Mouse (Mus musculus) ovary, adult 10 weeks (tissue): Measurements from ENCODE around the gene Gm28374. TPM values are rescaled to one million over a fixed set of nuclear protein-coding genes. Genes with fewer than 3 reads are reported as not detected.

Source experiments
- polyA plus RNA-seq: library from polyadenylated mRNA; stranded (reverse); fragments of 350-450 nt; fragmentation: Illumina TruSeq; extraction: RNeasy Lipid Tissue Mini Kit (QIAGEN cat#74804); gene quantifications from one replicate; pipeline ENCODE4 v1.2.3, GENCODE M21; 2014

Gene Gm28374
- not detected for polyA plus RNA-seq

DNA sequence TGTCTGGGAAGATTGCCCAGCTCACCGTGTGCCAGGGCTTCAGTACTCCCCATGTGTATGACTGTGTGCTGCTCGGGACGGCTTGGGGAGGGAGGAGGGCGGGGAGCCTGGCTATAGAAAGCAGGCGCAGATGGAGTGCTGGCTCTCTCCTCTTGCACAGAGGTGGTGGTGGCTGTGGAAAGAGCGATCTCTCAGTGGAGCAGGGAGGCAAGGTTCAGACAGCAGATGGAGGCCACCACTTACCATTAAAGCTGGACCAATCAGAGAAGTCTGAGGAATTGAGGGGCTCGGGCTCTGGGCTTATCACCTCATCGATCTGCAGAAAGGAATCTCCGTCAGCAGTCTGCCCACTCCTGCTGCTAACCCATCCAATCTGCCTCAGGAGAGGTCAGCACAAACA is at the start of gene Gm28374:
Gm28374 (minus strand) TSS at position 101 of the 400 bp plus-strand sequence.

DNA sequence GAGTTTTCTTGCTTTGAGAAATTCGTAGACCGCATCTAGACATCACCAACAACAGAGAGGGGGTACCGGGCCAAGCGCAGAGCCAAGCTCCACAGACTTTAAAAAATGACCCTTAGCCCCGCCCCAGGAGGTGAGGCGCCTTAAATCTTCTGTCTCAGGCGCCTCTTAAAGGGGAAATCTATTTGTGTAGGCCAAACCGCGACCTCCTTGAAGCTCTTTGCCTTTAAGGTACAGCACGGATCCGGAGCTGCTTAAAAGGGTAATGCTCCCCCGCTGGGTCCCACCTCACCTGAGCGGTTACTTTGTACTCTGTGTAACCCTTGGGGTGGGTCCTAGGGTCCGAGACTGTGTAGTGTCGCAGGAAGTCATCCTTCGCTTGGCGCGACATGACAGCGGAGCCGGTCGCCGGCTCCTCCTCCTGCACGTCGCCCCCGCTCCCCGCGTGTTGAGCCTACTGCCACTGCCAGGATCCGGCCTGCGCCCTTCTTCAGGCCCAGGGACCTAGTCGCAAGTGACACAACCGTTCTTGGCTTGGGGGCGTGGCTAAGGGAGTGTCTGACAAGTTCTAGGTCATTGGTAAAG is 45.8 kb upstream of the Gm28374 start, which contains the start of gene Snx15:
Snx15 (minus strand) TSS at position 545 of the 582 bp plus-strand sequence.

DNA sequence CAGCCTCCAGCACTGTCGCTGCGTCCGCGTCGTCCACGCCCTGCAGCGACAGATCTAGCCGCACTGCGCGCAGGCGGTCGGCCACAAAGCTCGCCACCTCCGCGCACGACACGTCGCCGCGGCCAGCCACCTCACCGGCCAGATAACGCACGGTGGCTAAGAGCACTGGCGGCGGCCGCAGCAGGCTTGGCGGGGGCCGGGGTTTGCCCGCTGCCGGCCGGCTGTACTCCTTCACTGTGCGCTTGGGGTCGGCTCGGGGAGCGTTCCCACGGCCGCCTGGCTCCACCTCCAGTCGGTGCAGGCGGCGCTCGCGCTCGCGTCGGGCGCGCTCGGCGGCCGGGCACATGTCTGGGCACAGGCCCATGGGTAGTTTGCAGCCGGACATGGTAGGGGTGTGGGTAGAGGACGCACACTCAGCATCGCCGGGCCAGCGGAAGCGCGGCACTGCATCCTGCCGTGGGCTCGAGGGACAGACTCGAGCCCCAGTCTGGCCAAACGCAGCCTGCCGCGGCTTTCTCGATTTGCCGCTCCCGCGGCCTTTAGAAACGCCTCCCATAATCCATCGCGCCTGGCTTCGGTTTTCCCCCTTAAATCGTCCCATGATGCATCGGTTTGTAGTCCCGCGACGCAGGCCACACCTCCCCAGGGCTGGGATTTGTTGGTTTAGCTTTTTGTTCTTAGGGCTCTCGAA is 36.1 kb upstream of the Gm28374 start, which contains the start of gene Sac3d1:
Sac3d1 (minus strand) TSS at position 665 of the 691 bp plus-strand sequence.

DNA sequence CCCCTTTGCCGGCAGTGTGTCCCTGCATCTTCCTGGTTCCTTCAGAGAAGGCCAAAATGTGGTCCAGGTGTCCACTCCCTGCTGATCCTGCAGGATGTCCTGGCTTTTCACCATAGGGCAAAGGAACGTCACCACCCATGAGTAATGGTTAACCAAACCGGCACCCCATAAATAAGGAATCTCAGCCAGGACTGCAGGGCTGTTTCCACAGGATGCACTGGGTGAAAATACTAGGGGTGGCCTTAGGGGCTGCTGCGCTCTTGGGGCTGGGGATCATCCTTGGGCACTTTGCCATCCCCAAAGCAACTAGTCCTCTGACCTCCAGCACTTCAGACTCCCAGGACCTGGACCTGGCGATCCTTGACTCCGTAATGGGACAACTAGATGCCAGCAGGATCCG is 23.5 kb upstream of the Gm28374 start, which contains the start of gene Naaladl1:
Naaladl1 (plus strand) TSS at position 197 of the 400 bp plus-strand sequence.

DNA sequence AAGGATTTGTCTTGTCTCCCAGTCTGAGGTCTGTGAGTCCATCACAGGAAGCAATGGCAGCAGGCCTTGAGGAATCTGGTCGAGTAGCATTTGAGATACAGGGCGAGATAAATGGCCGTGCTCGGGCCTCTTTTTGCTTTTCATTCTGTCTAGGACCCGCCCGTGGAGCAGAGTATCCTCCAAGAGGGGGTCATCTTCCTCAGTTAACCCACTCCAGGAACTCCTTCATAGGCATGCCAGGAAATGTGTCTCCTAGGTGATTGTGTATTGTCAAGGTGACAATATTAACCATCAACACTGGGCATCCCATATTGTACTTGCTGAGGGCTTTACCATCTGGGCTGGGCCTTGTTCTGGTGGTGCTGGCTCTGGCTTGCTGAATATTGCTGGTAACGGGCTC is 12.1 kb upstream of the Gm28374 start, which contains the start of gene AC131692.1:
AC131692.1 (plus strand) TSS at position 301 of the 400 bp plus-strand sequence.

DNA sequence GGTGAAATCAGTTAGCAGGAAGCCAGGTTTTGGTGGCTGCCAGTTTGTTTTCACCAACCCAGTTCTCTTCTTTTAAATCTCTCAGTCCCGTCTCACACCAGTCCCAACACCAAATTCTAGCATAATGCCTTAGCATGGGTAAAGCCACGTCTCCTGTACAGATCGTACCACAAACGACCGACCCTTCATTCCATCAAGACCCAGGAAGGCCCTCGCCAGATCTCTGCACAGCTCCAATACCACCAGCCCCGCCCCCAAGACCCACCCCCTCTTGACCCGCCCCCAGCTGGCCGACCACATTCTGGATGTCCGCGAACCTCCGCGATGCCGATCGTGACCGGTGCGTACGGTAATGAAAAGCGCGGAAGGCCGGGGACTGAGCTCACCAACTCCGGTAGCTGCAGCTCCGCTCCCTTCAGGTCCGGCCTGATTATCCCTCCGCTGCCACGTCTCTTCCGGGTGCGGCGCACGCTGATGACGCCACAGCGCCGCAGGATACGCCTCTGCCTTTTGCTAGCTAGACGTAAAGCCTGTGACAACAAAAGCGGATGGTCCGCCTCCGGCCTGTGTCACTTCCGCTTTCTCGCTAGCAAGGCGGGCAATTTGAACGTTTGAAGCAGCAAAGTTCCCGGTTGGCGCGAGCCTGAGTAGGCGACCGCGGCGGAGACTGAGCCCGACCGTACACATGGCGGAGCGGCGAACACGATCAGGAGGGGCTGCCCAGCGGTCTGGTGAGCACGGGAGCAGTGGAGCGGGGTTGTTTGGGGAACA is 2.6 kb upstream of the Gm28374 start, which contains the start of the genes Zfpl1 and Cdca5:
Zfpl1 (minus strand) TSS at position 479 of the 771 bp plus-strand sequence.
Cdca5 (plus strand) TSS at position 506 of the 771 bp plus-strand sequence.

DNA sequence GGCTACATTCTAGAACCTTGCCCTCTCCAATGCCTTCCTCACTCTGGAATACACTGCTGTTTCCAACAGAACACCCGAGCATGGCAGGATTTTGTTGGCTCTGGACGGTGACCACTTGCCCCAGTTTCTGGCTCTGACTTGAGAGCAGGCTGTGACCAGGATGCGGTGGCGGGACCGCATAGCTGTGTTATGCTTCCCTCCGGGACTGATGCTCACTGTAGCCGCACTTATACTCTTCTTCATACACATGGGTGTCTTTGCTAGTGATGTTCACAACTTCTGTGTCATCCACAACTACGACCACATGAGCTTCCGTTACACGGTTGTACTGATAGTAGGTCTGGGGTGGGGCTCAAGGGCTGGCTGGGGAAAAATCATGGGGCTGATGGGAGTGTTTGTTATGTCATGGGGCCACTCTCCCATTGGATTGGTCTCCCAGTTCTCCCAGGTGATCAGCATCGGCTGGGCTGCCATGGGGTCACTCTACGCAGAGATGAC is 2.0 kb downstream of the Gm28374 start, which contains the start of gene Tmem262:
Tmem262 (plus strand) TSS at position 51 of the 498 bp plus-strand sequence.

DNA sequence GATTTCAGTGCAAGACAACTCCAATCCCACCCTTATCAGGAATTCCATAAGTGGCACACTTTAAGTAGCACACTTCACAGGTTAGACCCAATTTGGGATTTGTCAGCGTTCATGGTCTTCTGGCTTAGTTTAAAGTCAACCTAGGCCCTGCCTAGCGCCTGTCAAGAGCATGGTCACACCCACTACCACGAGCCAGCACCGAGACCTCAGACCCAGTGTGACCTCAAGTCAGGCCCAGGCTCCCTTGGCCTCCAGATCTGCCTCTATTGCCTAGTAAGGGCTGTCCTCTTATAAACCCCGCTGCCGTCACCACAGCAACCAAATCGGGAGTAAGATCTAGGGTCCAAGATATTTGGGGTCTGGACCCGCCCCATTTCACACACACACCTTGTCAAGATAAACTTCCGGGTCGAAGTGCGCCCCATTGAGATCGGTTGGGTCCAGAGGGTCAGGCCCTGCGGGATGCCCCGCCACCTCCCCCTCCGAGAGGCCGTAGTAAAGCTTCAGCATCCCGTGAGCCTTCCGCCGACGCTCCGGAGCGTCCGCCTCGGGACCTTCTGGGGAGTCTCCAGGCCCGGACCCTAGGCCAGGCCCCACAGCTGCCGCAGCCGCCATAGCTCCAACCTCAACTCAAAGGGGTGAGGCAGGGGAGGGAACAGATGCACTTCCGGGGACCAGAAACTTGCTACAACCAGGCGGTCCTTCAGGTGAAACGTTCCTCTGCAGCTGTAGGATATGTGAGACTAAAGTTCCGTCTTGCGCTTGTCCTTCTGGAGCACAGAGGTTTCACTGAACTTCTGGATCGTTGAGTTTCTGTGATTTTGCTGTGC is 5.3 kb downstream of the Gm28374 start, which contains the start of gene Vps51:
Vps51 (minus strand) TSS at position 668 of the 830 bp plus-strand sequence.

DNA sequence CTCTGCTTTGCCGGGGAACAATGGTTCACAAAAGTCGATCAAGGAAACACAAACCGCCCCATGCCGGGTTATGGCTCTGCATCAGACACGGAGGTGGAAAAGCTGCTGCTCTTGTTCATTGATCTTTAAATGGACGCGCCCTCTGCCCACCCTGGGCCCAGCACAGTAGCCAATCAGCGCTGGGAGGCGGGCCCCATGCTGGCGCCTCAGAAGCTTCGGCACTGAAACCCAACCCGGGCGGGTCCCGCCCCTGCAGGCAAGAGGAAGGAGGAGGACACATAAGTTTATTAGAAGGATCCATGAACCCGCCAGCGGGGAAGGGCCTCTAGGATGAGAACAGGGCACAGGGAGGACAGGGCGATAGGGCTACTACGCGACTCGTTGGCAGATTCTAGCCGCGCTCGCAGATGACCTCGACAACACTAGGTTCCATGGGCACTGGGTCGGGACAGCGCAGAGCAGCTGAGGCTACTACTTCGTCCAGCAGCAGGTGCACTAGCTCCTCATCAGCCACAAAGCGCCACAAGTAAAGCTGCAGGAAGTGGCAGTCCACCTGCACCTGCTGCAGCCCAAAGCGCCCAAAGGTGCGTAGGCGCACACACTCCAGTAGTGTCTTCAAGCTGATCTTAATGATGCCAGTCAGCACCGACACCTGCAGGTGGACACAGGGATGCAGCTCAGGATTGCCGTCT is 14.2 kb downstream of the Gm28374 start, which contains the start of gene Tm7sf2:
Tm7sf2 (minus strand) TSS at position 650 of the 692 bp plus-strand sequence.

DNA sequence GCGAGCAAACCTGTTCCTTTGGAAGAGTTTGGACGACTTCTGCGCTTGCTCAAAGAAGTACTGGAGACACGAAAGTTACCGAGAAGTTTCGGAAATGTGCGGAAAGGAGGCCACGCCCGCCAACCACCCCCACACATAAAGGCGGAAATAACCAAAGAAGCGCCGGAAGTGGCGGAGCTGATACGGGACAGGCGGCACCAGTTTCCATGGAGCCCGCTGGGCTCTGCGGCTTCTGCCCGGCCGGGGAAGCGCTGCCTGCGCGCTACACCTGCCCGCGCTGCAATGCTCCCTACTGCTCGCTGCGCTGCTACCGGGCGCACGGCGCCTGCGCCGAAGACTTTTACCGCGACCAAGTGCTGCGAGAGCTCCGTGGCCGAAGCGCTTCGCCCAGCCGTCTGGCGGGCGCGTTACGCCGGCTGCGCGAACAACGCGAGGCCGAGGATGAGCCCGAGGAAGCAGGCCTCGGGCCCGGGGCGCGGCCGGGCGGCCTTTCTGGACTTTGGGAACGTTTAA is 21.0 kb downstream of the Gm28374 start, which contains the start of gene Znhit2:
Znhit2 (plus strand) TSS at position 172 of the 513 bp plus-strand sequence.

DNA sequence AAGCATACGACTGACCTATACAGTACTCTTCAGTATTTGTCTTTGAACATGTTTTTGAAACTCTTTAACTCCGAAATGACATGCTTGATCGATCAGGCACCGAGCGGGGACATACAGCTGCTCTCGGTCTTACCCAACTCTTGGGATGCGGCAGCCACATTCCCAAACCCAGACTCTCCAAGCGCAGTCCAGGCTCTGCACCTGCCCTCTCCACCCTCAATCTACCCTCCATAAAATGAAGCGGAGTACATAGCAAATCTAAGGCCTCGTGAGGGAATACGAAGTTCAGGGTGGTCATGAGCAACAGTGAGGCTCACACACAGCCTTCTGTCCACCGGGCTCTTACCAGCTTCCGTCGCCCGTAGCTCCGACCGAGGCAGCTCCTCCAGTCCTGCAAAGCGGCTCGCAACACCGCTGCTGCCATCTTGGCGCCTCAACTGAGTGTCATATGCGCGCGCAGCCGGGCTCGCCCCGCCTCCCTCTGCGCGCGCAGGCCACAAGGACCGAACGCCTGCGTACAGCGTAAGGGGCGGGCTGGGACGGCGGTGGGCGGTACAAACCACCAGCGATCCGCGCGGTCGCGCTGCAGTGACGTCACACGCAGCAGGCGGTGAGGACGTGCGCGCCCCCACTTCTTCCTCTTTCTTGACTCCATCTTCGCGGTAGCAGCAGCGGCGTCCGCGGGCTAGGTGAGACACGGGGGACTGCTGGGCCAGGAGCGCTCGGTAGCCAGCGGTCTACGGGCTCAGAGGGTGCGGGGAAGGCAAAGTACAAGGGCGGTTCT is 24.6 kb downstream of the Gm28374 start, which contains the start of the genes Mrpl49 and Fau:
Mrpl49 (minus strand) TSS at position 473 of the 784 bp plus-strand sequence.
Fau (plus strand) TSS at position 532 of the 784 bp plus-strand sequence.

DNA sequence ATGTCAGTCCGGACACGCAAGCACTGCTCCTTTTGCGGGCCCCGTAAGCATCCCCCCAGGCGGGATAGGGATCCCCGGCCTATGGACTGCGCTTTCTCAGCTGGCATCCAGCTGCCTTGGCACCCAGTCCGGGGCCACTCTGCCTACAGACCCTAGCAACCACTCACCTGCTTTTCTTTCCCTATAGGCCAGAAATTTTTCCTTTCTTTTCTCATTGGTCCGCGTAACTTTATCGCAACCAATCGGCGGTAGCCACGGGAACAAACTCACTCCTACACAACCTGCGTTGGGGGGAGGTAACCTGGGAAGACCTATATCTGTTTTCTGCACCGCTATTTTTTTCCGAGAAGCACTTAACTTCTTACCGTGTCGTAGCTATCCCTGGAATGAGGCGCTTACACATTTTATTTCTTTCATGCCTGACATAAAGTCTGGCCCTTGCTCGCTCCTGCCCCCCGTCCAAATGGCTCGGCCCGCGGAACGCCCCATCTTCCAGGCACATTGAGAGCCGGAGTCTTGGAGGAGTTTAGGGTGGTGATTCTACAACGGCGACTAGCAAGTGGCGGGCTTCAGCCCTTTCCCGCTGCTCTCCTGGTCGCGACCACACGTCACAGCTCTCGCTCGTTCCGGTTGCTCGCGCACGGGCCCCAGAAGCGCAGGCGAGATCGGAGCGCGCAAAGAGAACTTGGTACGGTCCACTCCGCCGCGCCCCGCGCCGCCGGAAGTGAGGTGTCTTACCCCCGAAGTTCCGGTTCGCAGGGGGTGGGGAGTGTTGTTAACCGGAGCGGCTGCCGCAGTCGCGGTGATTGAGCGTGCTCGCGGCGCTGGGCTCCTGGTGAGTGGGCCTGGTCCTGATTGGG is 35.5 kb downstream of the Gm28374 start, which contains the start of gene Syvn1:
Syvn1 (plus strand) TSS at position 283 of the 860 bp plus-strand sequence.

Other genes with a start within 250 kb of the Gm28374 start
- gene Frmd8, start 207.0 kb downstream of the Gm28374 start, polyA plus RNA-seq, result 2.9 TPM
- gene Slc25a45, start 204.4 kb downstream of the Gm28374 start, polyA plus RNA-seq, result 0.31 TPM
- gene Tigd3, start 188.1 kb downstream of the Gm28374 start, polyA plus RNA-seq, result not detected
- gene Dpf2, start 169.2 kb downstream of the Gm28374 start, polyA plus RNA-seq, result 5.9 TPM
- gene Cdc42ep2, start 157.4 kb downstream of the Gm28374 start, polyA plus RNA-seq, result 1.4 TPM
- 4.3 TPM for gene Pola2, start 118.1 kb downstream of the Gm28374 start, polyA plus RNA-seq
- gene Slc22a20, start 96.1 kb downstream of the Gm28374 start, polyA plus RNA-seq, result not detected
- 0.74 TPM for gene Capn1, start 66.4 kb downstream of the Gm28374 start, polyA plus RNA-seq
- 0.37 TPM for gene Syvn1, start 35.7 kb downstream of the Gm28374 start, polyA plus RNA-seq
- 25.1 TPM for gene Mrpl49, start 24.5 kb downstream of the Gm28374 start, polyA plus RNA-seq
- gene Fau, start 24.4 kb downstream of the Gm28374 start, polyA plus RNA-seq, result 9.8 TPM
- gene Znhit2, start 21.1 kb downstream of the Gm28374 start, polyA plus RNA-seq, result not detected
- 0.97 TPM for gene Tm7sf2, start 13.9 kb downstream of the Gm28374 start, polyA plus RNA-seq
- gene Vps51, start 5.0 kb downstream of the Gm28374 start, polyA plus RNA-seq, result 4.0 TPM
- not detected for gene Tmem262, start 2.2 kb downstream of the Gm28374 start, polyA plus RNA-seq
- gene Zfpl1, start 2.7 kb upstream of the Gm28374 start, polyA plus RNA-seq, result 0.71 TPM
- gene Cdca5, start 2.7 kb upstream of the Gm28374 start, polyA plus RNA-seq, result 10.8 TPM
- not detected for gene AC131692.1, start 12.2 kb upstream of the Gm28374 start, polyA plus RNA-seq
- gene Naaladl1, start 23.5 kb upstream of the Gm28374 start, polyA plus RNA-seq, result not detected
- 0.97 TPM for gene Sac3d1, start 36.4 kb upstream of the Gm28374 start, polyA plus RNA-seq
- 2.1 TPM for gene Snx15, start 46.0 kb upstream of the Gm28374 start, polyA plus RNA-seq
- not detected for gene Batf2, start 58.7 kb upstream of the Gm28374 start, polyA plus RNA-seq
- gene Arl2, start 59.3 kb upstream of the Gm28374 start, polyA plus RNA-seq, result 1.0 TPM
- not detected for gene Majin, start 102.1 kb upstream of the Gm28374 start, polyA plus RNA-seq
- not detected for gene Gpha2, start 144.1 kb upstream of the Gm28374 start, polyA plus RNA-seq
- gene Ppp2r5b, start 153.6 kb upstream of the Gm28374 start, polyA plus RNA-seq, result 1.1 TPM
- not detected for gene Atg2a, start 159.4 kb upstream of the Gm28374 start, polyA plus RNA-seq
- gene Ehd1, start 194.5 kb upstream of the Gm28374 start, polyA plus RNA-seq, result 10.2 TPM
- gene Cdc42bpg, start 224.2 kb upstream of the Gm28374 start, polyA plus RNA-seq, result 1.2 TPM